Mouse (Mus musculus) kidney, postnatal 4 days (tissue): ENCODE results near the gene Neu2.

Source experiments
- DNase-seq, 2 experiments: peaks; one replicate each; pipeline ENCODE4 v3.0.0; 2021; ENCODE audit warnings: mixed read lengths in 2 of 2

Neu2 gene

DNA sequence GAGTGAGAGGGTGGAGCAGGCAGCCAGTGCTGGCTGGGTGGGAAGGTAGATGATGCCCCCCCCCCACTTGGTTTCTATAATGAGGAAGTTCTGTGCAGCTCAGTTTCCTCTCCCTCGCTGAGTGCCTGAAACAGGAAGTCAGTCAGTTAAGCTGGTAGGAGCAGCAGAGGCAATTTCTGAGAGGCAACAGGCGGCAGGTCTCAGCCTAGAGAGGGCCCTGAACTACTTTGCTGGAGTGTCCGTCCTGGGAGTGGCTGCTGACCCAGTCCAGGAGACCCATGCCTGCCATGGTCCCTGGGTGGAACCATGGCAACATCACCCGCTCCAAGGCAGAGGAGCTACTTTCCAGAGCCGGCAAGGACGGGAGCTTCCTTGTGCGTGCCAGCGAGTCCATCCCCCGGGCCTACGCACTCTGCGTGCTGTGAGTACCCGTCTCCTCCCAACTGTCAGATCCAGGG lies 110.6 kb downstream of the Neu2 start, which contains the start of gene Inpp5d:
Gene Inpp5d (plus strand): TSS at position 102 of the 458 bp plus-strand sequence.
- DNase-seq: peak; percentile 20 to 41

DNA sequence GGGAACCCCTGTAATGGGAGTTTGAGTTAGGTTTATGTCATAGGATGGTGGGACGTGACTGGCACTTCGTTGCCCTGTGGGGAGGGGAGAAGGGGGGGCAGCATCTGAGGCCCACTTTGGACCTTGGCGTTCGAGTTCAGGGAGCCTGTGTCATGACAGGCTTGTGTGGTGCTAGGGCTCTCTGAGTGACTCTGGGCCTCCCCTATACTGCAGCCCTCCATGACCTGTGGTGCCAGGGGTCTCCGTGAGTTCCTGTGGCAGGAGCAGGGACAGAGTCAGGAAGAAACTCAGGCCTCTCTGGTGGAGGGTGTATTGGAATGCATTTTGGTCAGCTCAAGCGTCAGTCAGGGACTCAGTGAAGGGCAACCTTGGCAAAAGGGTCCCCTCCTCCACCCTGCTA lies 111.0 kb downstream of the Neu2 start:
- DNase-seq: no peak

DNA sequence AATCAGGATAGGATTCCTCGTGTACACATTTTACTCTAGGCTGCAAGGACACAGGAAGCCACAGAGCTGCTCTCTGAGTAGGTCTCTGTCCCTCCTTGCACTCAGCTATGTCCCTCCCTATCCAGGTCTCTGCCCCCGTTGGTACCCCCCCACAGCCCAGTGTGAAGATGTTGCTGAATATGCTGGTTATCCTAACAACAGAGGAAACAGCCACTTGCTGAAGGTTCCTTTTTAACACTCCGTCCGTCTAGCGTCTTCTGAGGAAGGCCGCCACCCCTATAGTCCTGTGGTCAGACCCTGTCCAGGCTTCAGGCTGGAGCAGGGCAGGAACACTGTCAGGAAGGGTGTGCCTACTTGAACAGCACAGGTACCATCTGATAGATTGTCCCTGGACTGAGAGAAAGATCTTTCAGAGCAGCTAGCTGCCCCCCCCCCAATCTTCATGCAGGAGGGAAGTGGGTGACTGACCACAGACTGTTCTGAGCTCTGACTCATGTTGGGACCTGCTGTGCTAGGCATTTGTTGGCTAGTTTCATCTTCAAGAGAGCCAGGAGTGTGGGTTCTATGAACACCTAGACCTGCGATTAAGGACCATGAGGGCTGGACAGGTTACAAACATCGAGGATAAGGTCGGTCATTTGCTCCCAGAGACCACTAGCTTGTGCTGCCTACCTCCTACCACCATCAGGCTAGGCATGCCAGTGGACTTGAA lies 111.6 kb downstream of the Neu2 start:
- DNase-seq: peak in 1 of 2 experiments; percentile 6

DNA sequence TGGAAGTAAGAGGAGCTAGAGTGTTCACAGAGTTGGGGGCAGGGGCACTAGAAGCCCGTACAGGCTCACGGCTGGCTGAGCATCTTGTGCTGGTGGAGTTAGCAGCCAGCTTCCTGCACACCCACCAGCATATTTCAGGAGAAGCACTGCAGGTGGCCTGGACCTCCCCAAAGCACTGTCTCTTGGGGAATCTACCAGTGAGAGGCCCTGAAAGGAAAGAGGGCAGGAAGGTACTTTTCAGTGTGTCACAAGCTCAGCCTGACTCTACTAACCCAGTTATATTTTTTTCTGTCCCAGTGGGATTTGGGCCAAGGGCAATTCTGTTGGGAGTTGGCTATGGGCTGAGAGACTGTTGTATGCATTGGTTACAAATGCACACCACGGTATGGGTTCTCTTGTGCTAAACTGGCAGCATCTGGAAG lies 112.2 kb downstream of the Neu2 start:
- DNase-seq: peak in 1 of 2 experiments; percentile 38

DNA sequence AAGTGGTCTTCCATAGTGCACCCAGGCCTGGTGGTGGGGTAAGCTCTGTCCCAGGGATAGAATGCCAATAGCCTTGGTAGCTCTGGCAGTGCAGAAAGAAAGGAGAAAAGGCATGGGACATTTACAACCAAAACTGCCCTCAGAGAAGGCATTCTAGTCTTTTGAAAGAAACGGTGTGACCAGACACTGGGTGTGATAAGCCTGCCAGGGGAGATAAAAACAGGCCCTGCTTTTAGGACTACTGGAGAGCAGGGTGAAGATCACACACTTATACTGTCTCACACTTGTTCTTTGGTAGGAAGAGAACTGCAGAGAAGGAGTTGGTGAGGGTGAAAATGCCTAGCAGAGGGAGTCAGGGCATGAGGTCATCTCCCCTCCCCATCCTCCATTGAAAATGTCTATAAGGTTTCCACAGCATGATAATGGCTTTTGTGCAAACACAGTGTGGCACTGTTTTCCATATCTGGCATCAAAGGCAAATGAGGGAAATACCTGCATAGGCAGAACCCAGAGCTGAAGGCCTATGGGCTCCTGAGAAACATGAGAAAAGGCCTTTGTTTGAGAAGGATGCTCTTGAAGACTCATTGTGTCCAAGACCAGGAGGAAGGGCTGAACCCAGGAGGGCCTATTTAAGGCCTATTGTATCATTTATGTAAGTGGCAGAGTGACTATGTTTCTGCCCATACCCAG lies 114.4 kb downstream of the Neu2 start:
- no peak for DNase-seq

DNA sequence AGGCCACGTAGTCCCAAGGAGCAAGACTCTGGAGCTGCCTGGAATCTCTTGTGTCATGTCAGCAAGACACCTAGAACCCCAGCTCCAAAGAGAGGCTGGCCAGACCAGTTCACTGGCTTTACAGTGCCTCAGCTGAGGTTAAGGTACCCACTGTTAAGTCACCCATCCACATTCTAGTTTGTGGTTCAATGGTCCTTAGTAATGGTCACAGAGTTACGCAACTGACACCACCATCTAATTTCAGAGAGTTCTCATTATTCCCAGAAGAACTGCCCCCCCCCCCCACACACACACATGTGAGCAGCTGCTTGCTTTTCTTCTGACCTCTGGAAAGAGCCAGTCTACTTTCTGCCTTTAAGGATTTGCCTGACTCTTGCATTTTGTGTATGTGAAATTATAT lies 115.1 kb downstream of the Neu2 start:
- no peak for DNase-seq

DNA sequence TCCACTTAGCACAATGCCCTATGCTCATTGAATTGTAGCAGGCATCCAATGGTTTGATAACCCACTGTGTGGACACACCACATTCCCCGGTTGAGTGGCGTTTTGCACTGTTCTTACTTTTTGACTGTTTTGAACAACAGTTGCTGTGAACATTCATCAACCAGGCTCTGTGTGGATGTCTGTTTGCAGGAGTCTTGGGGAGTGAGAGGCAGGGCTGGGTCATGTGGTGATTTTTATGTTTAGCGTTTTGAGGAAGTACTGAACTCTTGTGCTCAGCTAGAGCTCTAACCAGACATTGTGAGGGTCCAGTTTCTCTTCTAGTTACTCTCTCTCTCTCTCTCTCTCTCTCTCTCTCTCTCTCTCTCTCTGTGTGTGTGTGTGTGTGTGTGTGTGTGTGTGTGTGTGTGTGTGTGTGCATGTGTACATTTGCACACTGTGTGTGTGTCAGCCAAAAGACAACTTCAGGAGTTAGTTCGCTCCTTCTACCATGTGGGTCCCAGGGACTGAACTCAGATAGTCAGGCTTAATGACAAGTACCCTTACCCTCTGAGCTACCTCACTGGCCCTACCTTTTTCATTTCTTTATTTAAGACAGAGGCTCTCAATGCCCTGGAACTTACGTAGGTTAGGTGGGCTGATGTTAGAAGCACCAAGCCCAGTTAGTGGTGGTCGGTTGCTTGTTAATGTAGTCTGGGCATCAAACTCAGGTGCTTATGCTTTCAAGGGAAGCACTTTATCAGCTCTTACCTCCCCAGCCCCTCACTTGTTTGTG lies 115.8 kb downstream of the Neu2 start:
- no peak for DNase-seq

DNA sequence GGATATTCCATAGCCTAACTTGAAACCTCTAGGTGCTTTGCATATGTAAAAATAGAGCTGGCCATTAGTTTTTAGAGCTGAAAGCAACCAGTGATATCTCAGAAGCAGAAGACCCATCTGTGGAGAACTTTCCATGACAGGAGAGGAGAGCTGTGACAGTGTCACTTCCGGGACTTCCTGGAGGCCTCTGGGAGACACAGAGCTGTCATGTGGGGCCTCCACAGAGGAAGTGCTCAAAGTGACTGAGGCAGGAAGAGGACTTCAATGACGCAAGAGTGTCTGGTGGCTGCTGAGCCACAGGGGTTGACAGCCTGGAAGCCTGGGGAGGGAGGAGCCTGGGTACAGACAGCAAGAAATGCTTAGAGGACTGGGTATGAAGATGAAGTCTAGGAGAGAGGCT lies 116.7 kb downstream of the Neu2 start:
- DNase-seq: peak; percentile 27 to 47

DNA sequence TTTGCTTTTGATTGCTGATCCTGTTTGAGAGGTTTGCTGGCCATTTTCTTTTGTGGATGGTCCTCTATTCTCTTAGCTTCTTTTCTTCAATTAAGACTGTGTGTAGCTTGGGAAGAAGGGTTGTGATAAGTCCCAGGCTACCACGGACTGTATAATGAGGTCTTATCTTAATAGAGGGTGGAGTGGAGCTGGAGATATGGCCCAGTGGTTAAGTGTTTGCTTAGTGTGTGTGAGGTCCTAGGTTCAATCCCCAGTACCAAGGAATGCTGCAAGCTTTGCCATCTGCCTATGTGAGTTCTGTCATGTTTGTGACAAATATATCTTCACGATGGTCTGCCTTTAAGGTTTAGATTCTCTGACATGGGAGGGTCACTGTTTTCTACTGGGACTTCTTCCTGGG lies 118.4 kb downstream of the Neu2 start:
- DNase-seq: no peak

DNA sequence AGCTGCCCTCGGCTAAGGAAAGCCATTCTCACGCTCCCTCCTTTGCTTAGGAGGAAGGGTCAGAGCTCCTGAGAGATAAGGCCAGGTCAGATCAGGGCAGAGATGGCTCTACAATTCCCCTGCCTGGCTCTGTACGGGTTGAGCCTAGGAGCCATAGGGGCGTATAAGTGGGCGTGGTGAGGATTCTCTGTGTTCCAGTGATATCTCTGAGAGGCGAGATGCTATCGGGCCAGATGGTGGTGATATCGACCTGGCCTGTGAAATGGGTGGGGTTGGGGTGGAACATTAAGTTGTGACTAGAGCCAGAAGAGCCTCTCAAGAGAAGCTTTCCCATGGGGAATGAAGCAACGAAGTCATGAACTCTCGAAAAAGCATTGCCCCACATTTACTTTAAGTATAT lies 121.9 kb downstream of the Neu2 start:
- DNase-seq: no peak

DNA sequence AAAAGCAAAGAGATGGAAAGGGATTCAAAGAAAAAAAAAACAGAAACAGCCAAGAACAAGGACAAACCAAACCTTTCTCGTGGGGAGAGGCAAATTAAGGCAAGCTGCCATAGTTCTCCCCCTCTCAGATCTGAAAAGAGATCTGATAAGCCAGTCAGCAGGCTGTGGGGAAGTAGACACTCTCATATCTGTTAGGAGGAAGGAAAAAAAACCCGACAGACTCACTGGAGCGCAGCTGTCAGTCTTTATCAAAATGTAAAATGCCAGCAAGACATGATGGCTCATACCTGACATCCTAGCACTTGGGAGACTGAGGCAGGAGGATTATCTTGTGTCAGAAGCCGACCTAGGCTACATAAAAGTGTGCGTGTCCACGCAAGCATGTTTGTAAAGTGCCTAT lies 122.5 kb downstream of the Neu2 start:
- no peak for DNase-seq

DNA sequence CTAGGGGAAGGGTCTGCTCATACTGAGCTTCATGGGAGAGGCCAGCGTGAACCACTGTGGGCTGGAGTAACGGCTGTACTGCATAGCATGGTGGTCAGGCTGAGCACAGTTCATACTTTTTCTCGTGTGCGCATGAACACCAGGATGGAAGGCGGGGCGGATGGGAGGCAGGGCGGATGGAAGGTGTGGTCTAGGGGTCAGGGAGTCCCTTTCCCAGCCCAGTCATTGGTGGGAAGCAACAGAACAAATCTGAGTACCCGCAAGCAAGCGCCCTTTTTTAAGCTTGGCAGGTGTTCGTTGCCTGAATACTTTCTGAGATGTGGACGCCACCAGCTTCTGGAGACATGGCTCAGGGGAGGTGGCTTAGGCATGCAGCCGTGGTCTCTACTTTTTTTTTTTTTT lies 127.0 kb downstream of the Neu2 start:
- DNase-seq: no peak

DNA sequence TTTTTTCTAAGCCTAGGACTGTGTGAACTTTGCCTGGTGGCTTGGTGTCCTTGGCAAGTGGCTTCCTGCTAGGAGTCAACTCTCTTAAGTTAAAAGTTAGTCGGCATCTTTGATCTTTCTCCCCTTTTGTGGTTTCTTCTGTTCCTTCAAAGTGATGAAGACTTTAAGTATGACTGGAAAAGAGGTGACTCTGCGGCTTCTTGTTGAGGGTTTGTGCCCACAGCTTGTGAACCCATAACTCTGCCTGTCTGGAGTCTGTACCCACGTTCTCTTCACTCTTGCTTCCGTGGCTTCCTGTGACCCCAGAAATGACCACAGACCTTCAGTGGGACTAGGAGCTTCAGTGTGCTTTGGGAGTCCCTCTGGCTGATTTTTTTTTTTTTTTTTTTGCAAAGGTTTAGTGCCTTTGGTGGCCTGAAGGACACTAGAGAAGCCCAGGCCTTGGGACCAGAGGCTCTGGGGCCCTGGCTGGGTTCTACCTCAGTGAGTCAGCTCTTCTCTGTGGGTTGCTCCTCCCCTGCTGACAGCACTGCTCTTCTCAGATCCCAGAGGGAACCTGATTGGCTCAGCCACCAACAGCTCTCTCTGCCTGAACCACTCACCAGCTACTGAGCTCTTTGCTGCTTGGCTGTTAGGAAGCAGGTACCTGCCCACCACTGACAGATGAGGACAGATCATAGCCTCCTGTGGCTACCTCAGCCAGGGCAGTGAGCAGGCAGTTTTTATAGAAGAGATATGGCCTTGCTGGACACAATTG lies 127.6 kb downstream of the Neu2 start:
- no peak for DNase-seq

DNA sequence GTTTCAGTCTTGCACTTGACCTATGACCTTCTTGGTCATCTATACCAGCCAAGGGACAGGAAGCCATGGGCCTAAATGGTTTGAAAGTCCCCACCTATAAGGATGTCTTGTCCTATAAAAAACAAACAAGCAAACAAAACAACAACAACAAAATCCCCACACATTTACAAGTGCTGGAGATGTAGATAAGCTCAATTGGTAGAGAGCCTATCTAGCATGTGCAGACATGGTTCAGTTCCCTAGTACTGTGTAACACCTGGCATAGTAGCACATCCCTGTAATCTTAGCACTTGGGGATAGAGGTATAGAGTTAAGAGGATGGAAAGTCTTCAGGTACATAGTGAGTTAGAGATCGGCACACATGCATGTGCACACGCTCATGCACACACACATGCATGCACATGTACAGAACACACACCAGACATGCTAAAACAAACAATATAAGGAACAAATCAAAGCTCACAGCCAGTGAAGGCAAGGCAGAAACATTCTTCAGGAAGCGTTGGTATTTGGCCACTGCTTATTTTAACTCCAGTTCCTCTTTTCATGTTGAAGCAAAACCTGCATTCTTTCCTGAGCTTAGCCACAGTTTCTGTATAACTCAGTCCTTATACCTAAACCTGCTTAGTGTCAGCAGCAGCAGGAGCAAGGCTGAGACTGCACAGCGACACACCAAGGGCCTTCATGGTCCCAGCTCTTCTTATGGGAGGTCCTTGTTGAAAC lies 128.3 kb downstream of the Neu2 start:
- DNase-seq: no peak

DNA sequence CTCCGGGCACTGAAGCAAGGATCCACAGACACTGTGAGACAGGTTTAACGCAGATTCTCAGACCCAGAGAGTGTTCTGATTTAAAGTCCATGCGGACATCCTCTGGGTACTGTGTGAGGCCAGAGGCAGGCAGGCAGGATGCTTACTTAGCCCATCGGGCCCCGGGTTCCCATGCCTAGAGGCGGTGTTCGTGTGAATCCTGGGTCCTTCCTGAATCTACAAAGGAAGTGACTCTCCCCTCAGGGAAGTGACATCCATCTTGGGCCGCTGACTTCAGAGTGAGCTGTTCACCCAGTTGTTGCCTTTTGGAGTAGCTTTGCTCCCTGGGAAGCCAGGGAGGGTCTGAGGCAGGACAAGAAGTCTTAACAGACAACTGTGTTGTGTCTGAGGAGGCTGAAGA lies 130.0 kb downstream of the Neu2 start:
- DNase-seq: peak in 1 of 2 experiments; percentile 39

DNA sequence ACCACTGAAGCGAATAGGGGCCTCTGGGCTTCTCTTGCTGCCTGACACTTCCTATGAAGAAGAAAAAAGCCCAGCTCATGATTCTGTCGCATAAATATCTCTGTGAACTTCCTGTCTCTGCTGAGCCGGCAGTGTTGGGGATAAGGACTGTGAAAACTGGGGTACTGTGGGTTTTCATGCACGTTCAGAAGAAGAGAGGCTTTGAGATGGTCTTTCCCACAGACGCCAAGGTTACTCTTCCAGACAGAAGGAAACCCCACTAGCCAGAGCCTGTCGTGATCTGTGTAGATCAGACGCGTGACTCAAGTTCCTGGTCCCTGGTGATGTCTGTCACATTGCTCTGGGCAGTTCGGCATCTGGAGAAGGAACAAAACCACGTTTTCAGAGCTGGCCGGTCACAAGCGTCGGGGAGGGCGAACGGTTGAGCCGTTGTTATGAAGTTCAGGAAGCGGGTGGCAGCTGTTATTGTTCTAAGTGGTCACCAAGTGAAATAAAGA lies 130.5 kb downstream of the Neu2 start:
- DNase-seq: peak; percentile 50 to 67

DNA sequence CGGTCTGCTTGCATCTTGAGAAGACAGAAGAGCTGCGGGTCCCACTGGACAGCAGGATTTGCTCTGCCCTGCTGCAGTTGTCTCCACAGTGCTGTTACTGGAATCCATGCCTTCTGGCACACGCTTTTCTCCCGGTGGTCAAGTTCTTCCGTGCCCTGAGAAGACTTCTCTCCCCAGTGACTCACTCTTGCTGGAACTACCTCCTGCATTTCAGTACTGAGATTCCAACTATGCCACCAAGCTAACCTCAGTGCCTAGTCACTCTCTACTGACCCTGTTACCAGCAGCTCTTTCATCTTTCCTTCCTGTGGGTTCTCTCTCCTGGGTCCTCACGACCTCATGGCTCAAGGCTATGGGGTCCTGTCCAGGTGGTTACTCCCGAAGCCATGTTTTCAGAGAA lies 133.3 kb downstream of the Neu2 start:
- DNase-seq: no peak

DNA sequence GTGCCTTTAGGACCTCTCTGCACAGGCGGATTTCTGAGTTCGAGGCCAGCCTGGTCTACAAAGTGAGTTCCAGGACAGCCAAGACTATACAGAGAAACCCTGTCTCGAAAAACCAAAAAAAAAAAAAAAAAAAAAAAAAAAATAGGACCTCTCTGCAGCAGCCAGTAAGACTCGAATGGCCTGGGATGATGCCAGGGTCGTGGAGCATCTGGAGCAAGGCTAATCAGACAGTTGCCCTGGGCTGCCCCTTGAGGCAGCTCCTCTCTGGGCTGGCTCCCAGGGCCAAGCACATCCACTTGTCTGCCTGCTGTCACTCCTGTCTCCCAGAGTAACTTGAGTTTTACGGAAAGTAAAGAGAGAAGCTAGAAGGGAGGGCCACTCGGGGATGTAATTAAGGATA lies 135.4 kb downstream of the Neu2 start:
- DNase-seq: peak; percentile 45 to 58

DNA sequence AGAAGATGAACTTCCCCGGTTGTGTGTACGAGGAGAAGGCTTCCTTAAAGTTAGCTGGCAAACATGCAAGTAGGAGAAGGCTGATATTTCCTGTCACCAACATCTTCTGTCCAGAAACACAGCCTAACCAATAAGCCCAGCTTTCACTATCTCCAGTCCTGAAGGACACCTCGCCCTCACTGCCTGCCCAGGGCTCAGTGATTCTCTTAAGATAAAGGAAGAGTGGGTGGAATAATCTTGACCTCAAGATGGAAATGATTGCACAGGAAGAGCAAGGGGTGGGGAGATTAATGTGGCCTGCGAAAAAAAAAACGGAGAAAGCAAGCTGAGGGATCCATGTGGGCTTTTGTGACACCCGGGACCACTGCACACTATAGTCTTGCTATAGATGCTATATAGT lies 136.1 kb downstream of the Neu2 start:
- no peak for DNase-seq
